Mouse (Mus musculus) stomach, embryonic 14.5 days (tissue): ENCODE measurements around the gene Olfr1393. TPM values are rescaled to one million over a fixed set of nuclear protein-coding genes. Genes with fewer than 3 reads are reported as not detected.

ENCODE experiments used
- ATAC-seq: fragments of 200-750 bp; cut with Nextera tagmentation; 2 replicates; pipeline ENCODE4 v1.8.0; 2017; ENCODE audit warnings: low read depth, moderate TSS enrichment; ENCODE audit not compliant: insufficient number of reproducible peaks, insufficient read depth, low FRiP score
- H3K27ac ChIP-seq: fragments of 300-500 bp; sonication (generic); 2 replicates; pipeline ENCODE4 v1.5.1; 2014; ENCODE audit warnings: mild to moderate bottlenecking, low read length, moderate library complexity, mixed read lengths
- H3K27me3 ChIP-seq: fragments of 300-500 bp; sonication (generic); 2 replicates; pipeline ENCODE4 v1.6.1; 2014; ENCODE audit warnings: low read length, control low read depth, mixed read lengths; ENCODE audit not compliant: control insufficient read depth, insufficient read depth
- H3K36me3 ChIP-seq: fragments of 300-500 bp; sonication (generic); 2 replicates; pipeline ENCODE4 v1.6.1; 2014; ENCODE audit warnings: mild to moderate bottlenecking, control low read depth, low read length, moderate library complexity, mixed read lengths; ENCODE audit not compliant: control insufficient read depth, insufficient read depth
- H3K4me1 ChIP-seq: fragments of 300-500 bp; sonication (generic); 2 replicates; pipeline ENCODE4 v1.6.1; 2014; ENCODE audit warnings: low read length, control low read depth, mixed read lengths; ENCODE audit not compliant: control insufficient read depth, insufficient read depth
- H3K4me2 ChIP-seq: fragments of 300-500 bp; sonication (generic); replicated peaks from 2 replicates; pipeline ENCODE4 v1.6.1; 2014; ENCODE audit warnings: low read depth, low read length, control low read depth
- H3K4me3 ChIP-seq: fragments of 300-500 bp; sonication (generic); 2 replicates; pipeline ENCODE4 v1.5.1; 2014; ENCODE audit warnings: low read depth, low read length, control low read depth
- H3K9ac ChIP-seq: fragments of 300-500 bp; sonication (generic); replicated peaks from 2 replicates; pipeline ENCODE4 v1.6.1; 2014; ENCODE audit warnings: low read depth, mild to moderate bottlenecking, control low read depth, low read length, moderate library complexity, mixed read lengths
- H3K9me3 ChIP-seq: fragments of 300-500 bp; sonication (generic); 2 replicates; pipeline ENCODE4 v1.6.1; 2016; ENCODE audit warnings: low read depth, low read length, control low read depth; ENCODE audit not compliant: control insufficient read depth
- WGBS: fragments of 180-500 bp; shearing (Covaris S2); extraction: QIAGEN DNeasy Blood & Tissue Kit; methylation state at CpG from one replicate; pipeline ENCODE4 v1.1.7; 2014; 5-methylcytosine and 5-hydroxymethylcytosine counted together
- polyA plus RNA-seq: library from polyadenylated mRNA; unstranded; fragments of >200 nt; fragmentation: Nextera tagmentation; extraction: Ambion mirVana; gene quantifications from 2 replicates; pipeline ENCODE4 v1.2.1, GENCODE M21; 2014

Olfr1393 gene
- polyA plus RNA-seq, 1 experiment from 2014 or later, result not detected

GRCm38 (mm10) chr11:49265101-49265500 is 13.0 kb upstream of the Olfr1393 start:
- H3K4me1 ChIP-seq, result no peaks in the 10 kb centered on the region; the same call in 1 of the 2 replicates
- H3K9ac ChIP-seq, result no peak overlapping the region
- H3K9me3 ChIP-seq, result no peaks in the 10 kb centered on the region
- ATAC-seq, result no peak
- peaks cover 22% of the 10 kb centered on the region for H3K36me3 ChIP-seq
- H3K4me2 ChIP-seq, result no peak overlapping the region
- no peaks in the 10 kb centered on the region for H3K27me3 ChIP-seq
- no peak overlapping the region for H3K4me3 ChIP-seq
- WGBS, result 87% methylated on average over 8 of the region's 8 CpGs
- H3K27ac ChIP-seq, result no peak overlapping the region

GRCm38 (mm10) chr11:49266671-49267070 is 11.4 kb upstream of the Olfr1393 start:
- no peak overlapping the region for H3K27ac ChIP-seq
- no peaks in the 10 kb centered on the region for H3K9me3 ChIP-seq
- no peaks in the 10 kb centered on the region for H3K27me3 ChIP-seq
- peaks cover 7% of the 10 kb centered on the region for H3K36me3 ChIP-seq
- no peak overlapping the region for H3K4me3 ChIP-seq
- no peak overlapping the region for H3K4me2 ChIP-seq
- H3K4me1 ChIP-seq, result no peaks in the 10 kb centered on the region; the same call in 1 of the 2 replicates
- 59% methylated on average over 6 of the region's 6 CpGs for WGBS
- H3K9ac ChIP-seq, result no peak overlapping the region
- no peak for ATAC-seq

GRCm38 (mm10) chr11:49267316-49267715 is 10.8 kb upstream of the Olfr1393 start:
- Histone ChIP-seq H3K27me3 (no peaks in the 10 kb centered on the region), H3K27ac (no peak overlapping the region), H3K9me3 (no peaks in the 10 kb centered on the region), H3K4me3 (no peak overlapping the region), H3K4me2 (no peak overlapping the region), H3K36me3 (peaks cover 3% of the 10 kb centered on the region), H3K4me1 (no peaks in the 10 kb centered on the region; the same call in 1 of the 2 replicates), H3K9ac (no peak overlapping the region)
- no peak for ATAC-seq
- 87% methylated on average over 10 of the region's 10 CpGs for WGBS

GRCm38 (mm10) chr11:49267970-49268579 is 10.0 kb upstream of the Olfr1393 start:
- H3K27ac ChIP-seq, result no peak overlapping the region
- WGBS, result 60% methylated on average over 15 of the region's 15 CpGs

GRCm38 (mm10) chr11:49269761-49270160 is 8.3 kb upstream of the Olfr1393 start:
- Histone ChIP-seq H3K36me3 (no peaks in the 10 kb centered on the region), H3K27me3 (no peaks in the 10 kb centered on the region)
- ATAC-seq, result no peak

More at GRCm38 (mm10) chr11:49267970-49268579, 10.0 kb upstream of the Olfr1393 start:
- H3K4me1 ChIP-seq, result no peaks in the 10 kb centered on the region; the same call in 1 of the 2 replicates
- no peaks in the 10 kb centered on the region for H3K9me3 ChIP-seq
- no peak overlapping the region for H3K4me3 ChIP-seq
- no peak overlapping the region for H3K9ac ChIP-seq
- no peaks in the 10 kb centered on the region for H3K27me3 ChIP-seq
- no peak overlapping the region for H3K4me2 ChIP-seq
- no peak for ATAC-seq
- H3K36me3 ChIP-seq, result peaks cover 3% of the 10 kb centered on the region; the same call in 1 of the 2 replicates

GRCm38 (mm10) chr11:49270368-49270767 is 7.7 kb upstream of the Olfr1393 start:
- WGBS, result 92% methylated on average over 4 of the region's 4 CpGs
- ATAC-seq, result no peak

More at GRCm38 (mm10) chr11:49269761-49270160, 8.3 kb upstream of the Olfr1393 start:
- WGBS, result 93% methylated on average over 9 of the region's 9 CpGs
- Histone ChIP-seq H3K4me1 (no peaks in the 10 kb centered on the region; the same call in 1 of the 2 replicates), H3K4me2 (no peak overlapping the region), H3K4me3 (no peak overlapping the region), H3K9ac (no peak overlapping the region), H3K9me3 (no peaks in the 10 kb centered on the region), H3K27ac (no peak overlapping the region)

GRCm38 (mm10) chr11:49271334-49271733 is 6.8 kb upstream of the Olfr1393 start:
- 29% methylated on average over 7 of the region's 7 CpGs for WGBS
- ATAC-seq, result no peak

More at GRCm38 (mm10) chr11:49270368-49270767, 7.7 kb upstream of the Olfr1393 start:
- Histone ChIP-seq H3K4me1 (no peaks in the 10 kb centered on the region; the same call in 1 of the 2 replicates), H3K9ac (no peak overlapping the region), H3K27ac (no peak overlapping the region), H3K27me3 (no peaks in the 10 kb centered on the region), H3K36me3 (no peaks in the 10 kb centered on the region), H3K4me3 (no peak overlapping the region), H3K9me3 (no peaks in the 10 kb centered on the region), H3K4me2 (no peak overlapping the region)

GRCm38 (mm10) chr11:49273834-49274519 is 4.1 kb upstream of the Olfr1393 start:
- H3K27ac ChIP-seq, result no peak overlapping the region
- no peak overlapping the region for H3K4me2 ChIP-seq
- no peak overlapping the region for H3K4me3 ChIP-seq
- H3K36me3 ChIP-seq, result no peaks in the 10 kb centered on the region
- no peaks in the 10 kb centered on the region for H3K4me1 ChIP-seq
- no peak for ATAC-seq
- 60% methylated on average over 11 of the region's 11 CpGs for WGBS
- no peaks in the 10 kb centered on the region for H3K27me3 ChIP-seq
- H3K9me3 ChIP-seq, result no peaks in the 10 kb centered on the region
- no peak overlapping the region for H3K9ac ChIP-seq

More at GRCm38 (mm10) chr11:49271334-49271733, 6.8 kb upstream of the Olfr1393 start:
- Histone ChIP-seq H3K4me1 (no peaks in the 10 kb centered on the region; the same call in 1 of the 2 replicates), H3K9ac (no peak overlapping the region), H3K27me3 (no peaks in the 10 kb centered on the region), H3K27ac (no peak overlapping the region), H3K4me3 (no peak overlapping the region), H3K9me3 (no peaks in the 10 kb centered on the region), H3K36me3 (no peaks in the 10 kb centered on the region), H3K4me2 (no peak overlapping the region)
